In genomic region chr6:13030558-13030957, GRCm38 (mm10) we compare ENCODE assay signal across 11 mouse cellular contexts.
"Had no signal": no experiment of that assay in that cellular context is flagged by ENCODE, and none has a peak within 500 bp of the region (broad histone marks: within the 10 kb centered on the region; RNA-seq: fewer than 3 reads in every experiment).

No protein-coding gene starts in this region.

- H3K9ac ChIP-seq: lung, embryonic 14.5 days; midbrain, embryonic 12.5 days; neural tube, embryonic 13.5 days; neural tube, embryonic 15.5 days had no signal

- H3K4me3 ChIP-seq: midbrain, embryonic 10.5 days; midbrain, embryonic 12.5 days; myocyte; neural tube, embryonic 13.5 days; neural tube, embryonic 15.5 days had no signal

- H3K36me3 ChIP-seq: midbrain, embryonic 10.5 days; midbrain, embryonic 12.5 days; neural tube, embryonic 13.5 days; neural tube, embryonic 15.5 days had no signal

- DNase-seq: lung, postnatal 4 days; spleen, adult 18-20 months; thymus, adult 18-20 months; thymus, postnatal 14 days; thymus, postnatal 36 days had no signal

- H3K4me1 ChIP-seq: midbrain, embryonic 10.5 days; midbrain, embryonic 12.5 days; neural tube, embryonic 13.5 days; neural tube, embryonic 15.5 days had no signal

- H3K27ac ChIP-seq: midbrain, embryonic 10.5 days; midbrain, embryonic 12.5 days; neural tube, embryonic 13.5 days; neural tube, embryonic 15.5 days had no signal

- H3K9me3 ChIP-seq: midbrain, embryonic 10.5 days; midbrain, embryonic 12.5 days; neural tube, embryonic 13.5 days; neural tube, embryonic 15.5 days had no signal

- H3K4me2 ChIP-seq: lung, embryonic 14.5 days; midbrain, embryonic 12.5 days; neural tube, embryonic 13.5 days; neural tube, embryonic 15.5 days had no signal

- H3K27me3 ChIP-seq: midbrain, embryonic 12.5 days; neural tube, embryonic 13.5 days; neural tube, embryonic 15.5 days had no signal
